In the genomic region with DNA sequence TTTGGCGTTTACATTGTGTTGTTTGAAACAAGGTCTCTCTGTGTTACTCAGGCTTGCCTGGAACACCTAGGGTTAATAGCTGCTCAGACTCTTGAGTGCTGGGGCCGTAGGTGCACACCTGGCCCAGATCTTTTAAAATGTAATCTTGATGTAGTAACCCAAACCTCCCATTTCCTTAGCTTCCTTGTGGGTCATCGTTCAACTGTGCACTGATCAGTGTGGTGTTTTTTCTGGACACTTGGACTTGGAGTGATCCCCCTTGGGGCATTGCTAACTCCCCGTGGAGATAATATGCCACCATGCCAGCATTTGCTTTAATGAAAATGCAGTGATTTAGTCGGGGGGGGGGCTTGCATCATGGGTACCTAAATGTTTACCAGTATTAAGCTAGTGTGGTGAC, we compare ENCODE assay signal across 9 mouse cellular contexts.
DNase-seq lines count a peak whose midpoint lies in the region; ATAC-seq and TF ChIP-seq lines count a peak whose summit lies in the region.
"Had no signal": no experiment of that assay in that cellular context is flagged by ENCODE, and none has a peak within 500 bp of the region (broad histone marks: within the 10 kb centered on the region; RNA-seq: fewer than 3 reads in every experiment).

No protein-coding gene starts in this region.

- TF ChIP-seq CTCF in lung, embryonic 14.5 days (IDR thresholded peaks at IDR 0.05; ENCODE audit: low read depth), result no peak
- no peak for TF ChIP-seq CTCF in left cerebral cortex, adult 2 months (IDR thresholded peaks at IDR 0.05)

- no peaks in the 10 kb centered on the region for H3K36me3 ChIP-seq in lung, embryonic 14.5 days (ENCODE audit: insufficient read depth)
- no peaks in the 10 kb centered on the region for H3K36me3 ChIP-seq in forebrain, embryonic 13.5 days (ENCODE audit: poor library complexity, severe bottlenecking)
- H3K36me3 ChIP-seq in limb, embryonic 10.5 days, result no peaks in the 10 kb centered on the region
- no peaks in the 10 kb centered on the region for H3K36me3 ChIP-seq in neural tube, embryonic 15.5 days

- ATAC-seq in lung, embryonic 14.5 days (ENCODE audit: insufficient read depth), result peak; percentile 46
- ATAC-seq in forebrain, embryonic 13.5 days, result peak; percentile 34
- no peak for ATAC-seq in neural tube, embryonic 15.5 days (ENCODE audit: low FRiP score)
- ATAC-seq in megakaryocyte, adult 5-6 weeks (ENCODE audit: poor library complexity, severe bottlenecking), result no peak

- H3K9me3 ChIP-seq in lung, embryonic 14.5 days (ENCODE audit: low read depth, low read length), result no peaks in the 10 kb centered on the region
- no peaks in the 10 kb centered on the region for H3K9me3 ChIP-seq in forebrain, embryonic 13.5 days (replicated peaks)
- H3K9me3 ChIP-seq in limb, embryonic 10.5 days (replicated peaks), result no peaks in the 10 kb centered on the region
- H3K9me3 ChIP-seq in neural tube, embryonic 15.5 days (replicated peaks), result no peaks in the 10 kb centered on the region

- H3K27me3 ChIP-seq in lung, embryonic 14.5 days (ENCODE audit: insufficient read depth, low read length), result no peaks in the 10 kb centered on the region
- no peaks in the 10 kb centered on the region for H3K27me3 ChIP-seq in forebrain, embryonic 13.5 days
- no peaks in the 10 kb centered on the region for H3K27me3 ChIP-seq in limb, embryonic 10.5 days (ENCODE audit: low read depth, poor library complexity, severe bottlenecking)
- H3K27me3 ChIP-seq in neural tube, embryonic 15.5 days (replicated peaks), result no peaks in the 10 kb centered on the region

- no peak overlapping the region for H3K9ac ChIP-seq in lung, embryonic 14.5 days
- no peak overlapping the region for H3K9ac ChIP-seq in forebrain, embryonic 13.5 days
- no peak overlapping the region for H3K9ac ChIP-seq in neural tube, embryonic 15.5 days (replicated peaks)

- peak overlapping the region; percentile 48 for H3K27ac ChIP-seq in lung, embryonic 14.5 days (ENCODE audit: low read depth)
- H3K27ac ChIP-seq in forebrain, embryonic 13.5 days, result 0 out of 2 replicates have a peak overlapping the region, but pooled peaks have one; percentile 15
- H3K27ac ChIP-seq in limb, embryonic 10.5 days, result peak overlapping the region; percentile 31; the same call in 1 of the 2 replicates
- H3K27ac ChIP-seq in neural tube, embryonic 15.5 days (replicated peaks), result peak overlapping the region; percentile 46; the same call in 1 of the 2 replicates
- H3K27ac ChIP-seq in left cerebral cortex, adult 2 months, result no peak overlapping the region

- DNase-seq in lung, embryonic 14.5 days, result no peak
- no peak for DNase-seq in lung, postnatal 10 days
- no peak for DNase-seq in limb, embryonic 10.5 days (ENCODE audit: low spot score)
- no peak for DNase-seq in thymus, adult 18-20 months
- no peak for DNase-seq in left cerebral cortex, adult 2 months (ENCODE audit: extremely low spot score in 1 of 2, low spot score in 2 of 2)
- DNase-seq: cerebellum, adult 8-10 months had no signal

- H3K4me2 ChIP-seq in lung, embryonic 14.5 days, result peak overlapping the region; percentile 16
- no peak overlapping the region for H3K4me2 ChIP-seq in forebrain, embryonic 13.5 days
- H3K4me2 ChIP-seq in neural tube, embryonic 15.5 days, result no peak overlapping the region

- 9% methylated on average over 5 of the region's 5 CpGs for WGBS in lung, embryonic 14.5 days
- WGBS in forebrain, embryonic 13.5 days, result 43% methylated on average over 5 of the region's 5 CpGs
- WGBS in limb, embryonic 10.5 days, result 54% methylated on average over 5 of the region's 5 CpGs
- WGBS in neural tube, embryonic 15.5 days, result 45% methylated on average over 5 of the region's 5 CpGs

- H3K4me1 ChIP-seq in lung, embryonic 14.5 days (ENCODE audit: insufficient read depth), result peaks cover 33% of the 10 kb centered on the region
- H3K4me1 ChIP-seq in forebrain, embryonic 13.5 days, result peaks cover 44% of the 10 kb centered on the region
- H3K4me1 ChIP-seq in limb, embryonic 10.5 days, result peaks cover 28% of the 10 kb centered on the region
- H3K4me1 ChIP-seq in neural tube, embryonic 15.5 days, result peaks cover 39% of the 10 kb centered on the region

- intact Hi-C loops in left cerebral cortex, adult 2 months (cut with DNase I), result no loop called here

- no peak overlapping the region for H3K4me3 ChIP-seq in lung, embryonic 14.5 days (ENCODE audit: low read depth, low read length)
- no peak overlapping the region for H3K4me3 ChIP-seq in forebrain, embryonic 13.5 days
- H3K4me3 ChIP-seq in limb, embryonic 10.5 days, result no peak overlapping the region
- H3K4me3 ChIP-seq in neural tube, embryonic 15.5 days (replicated peaks), result no peak overlapping the region
- H3K4me3 ChIP-seq in left cerebral cortex, adult 2 months, result no peak overlapping the region

Comparison
In these comparisons a context has a peak if more than half of its experiments do, and no peak if none do; other contexts are left out.
1. ATAC-seq: peak in lung, embryonic 14.5 days (single experiment) and forebrain, embryonic 13.5 days (single experiment); none in neural tube, embryonic 15.5 days (single experiment) and megakaryocyte, adult 5-6 weeks (single experiment).